Mouse (Mus musculus) kidney, adult 2 months (tissue): ENCODE data around the gene Oard1. TPM values are rescaled to one million over a fixed set of nuclear protein-coding genes. Genes with fewer than 3 reads are reported as not detected.

Source experiments
- DNase-seq: peaks from one replicate; pipeline ENCODE4 v3.0.0; 2021
- H3K27ac ChIP-seq: fragments of 200-500 bp; 2 replicates; pipeline ENCODE4 v1.5.1; 2012; ENCODE audit warnings: low read depth, low read length, control low read depth, inconsistent platforms; ENCODE audit not compliant: insufficient read depth
- H3K27me3 ChIP-seq: fragments of 200-500 bp; replicated peaks from 2 replicates; pipeline ENCODE4 v1.6.1; 2012; ENCODE audit warnings: mild to moderate bottlenecking, moderate library complexity, low read length, inconsistent platforms; ENCODE audit not compliant: control insufficient read depth, insufficient read depth
- H3K36me3 ChIP-seq: fragments of 200-500 bp; 2 replicates; pipeline ENCODE4 v1.6.1; 2012; ENCODE audit warnings: mild to moderate bottlenecking, moderate library complexity, low read length, inconsistent platforms; ENCODE audit not compliant: control insufficient read depth, insufficient read depth
- H3K4me1 ChIP-seq: fragments of 200-500 bp; 2 replicates; pipeline ENCODE4 v1.6.1; 2011; ENCODE audit warnings: low read length; ENCODE audit not compliant: control insufficient read depth, insufficient read depth
- H3K4me3 ChIP-seq: fragments of 200-500 bp; 2 replicates; pipeline ENCODE4 v1.5.1; 2011; ENCODE audit warnings: mild to moderate bottlenecking, low read depth, low read length, control low read depth; ENCODE audit not compliant: insufficient read depth
- CTCF ChIP-seq: fragments of 200-500 bp; conservative IDR thresholded peaks from 2 replicates; pipeline ENCODE4 v1.5.1; 2011; ENCODE audit warnings: low read depth, mild to moderate bottlenecking, control low read depth, low read length, moderate library complexity, mixed read lengths; ENCODE audit not compliant: insufficient read depth, insufficient read length
- POLR2A ChIP-seq: fragments of 200-500 bp; IDR thresholded peaks from one replicate; pipeline ENCODE4 v1.6.1; 2011; ENCODE audit warnings: low read depth, low read length, control low read depth
- WGBS: fragments of 180-500 bp; shearing (Covaris S2); methylation state at CpG from one replicate; pipeline ENCODE4 v1.1.7; 2018; 5-methylcytosine and 5-hydroxymethylcytosine counted together
- polyA plus RNA-seq: library from polyadenylated mRNA; depleted of rRNA; stranded (reverse); fragments of >200 nt; gene quantifications from 2 replicates; pipeline ENCODE4 v1.2.3, GENCODE M21; 2012

Gene Oard1
- polyA plus RNA-seq, 1 experiment, result 25.8 TPM

GRCm38 (mm10) chr17:48451753-48452444 lies 42.1 kb downstream of the Oard1 start:
- H3K36me3 ChIP-seq, result no peaks in the 10 kb centered on the region
- H3K27ac ChIP-seq, result no peak overlapping the region
- no peak for DNase-seq
- no peaks in the 10 kb centered on the region for H3K27me3 ChIP-seq
- WGBS, result 51% methylated on average over 9 of the region's 9 CpGs
- no peak for TF ChIP-seq POLR2A
- H3K4me3 ChIP-seq, result no peak overlapping the region
- H3K4me1 ChIP-seq, result no peaks in the 10 kb centered on the region

- Histone ChIP-seq H3K27ac (no peak overlapping the region), H3K36me3 (no peaks in the 10 kb centered on the region), H3K4me1 (no peaks in the 10 kb centered on the region), H3K27me3 (no peaks in the 10 kb centered on the region), H3K4me3 (no peak overlapping the region)
- 87% methylated on average over 7 of the region's 7 CpGs for WGBS
- TF ChIP-seq CTCF (peak; percentile 42), POLR2A (no peak)
- no peak for DNase-seq
These were observed 43.7 kb downstream of the Oard1 start for GRCm38 (mm10) chr17:48453489-48453888.

- 77% methylated on average over 7 of the region's 7 CpGs for WGBS
- no peaks in the 10 kb centered on the region for H3K36me3 ChIP-seq
- no peaks in the 10 kb centered on the region for H3K4me1 ChIP-seq
- DNase-seq, result no peak
- H3K27ac ChIP-seq, result no peak overlapping the region
- H3K4me3 ChIP-seq, result no peak overlapping the region
- H3K27me3 ChIP-seq, result no peaks in the 10 kb centered on the region
- TF ChIP-seq POLR2A (no peak), CTCF (no peak)
These were observed 44.4 kb downstream of the Oard1 start for GRCm38 (mm10) chr17:48454190-48454589.

- Histone ChIP-seq H3K36me3 (no peaks in the 10 kb centered on the region), H3K4me3 (no peak within 1 kb of the TSS), H3K27ac (no peak within 1 kb of the TSS), H3K27me3 (no peaks in the 10 kb centered on the region), H3K4me1 (no peaks in the 10 kb centered on the region)
- no peak for DNase-seq
- TF ChIP-seq POLR2A (no peak), CTCF (no peak)
- 64% methylated on average over 11 of the region's 11 CpGs for WGBS
These were observed 44.9 kb downstream of the Oard1 start, which contains the start of gene Unc5cl for GRCm38 (mm10) chr17:48454688-48455087. Gene Unc5cl (plus strand): TSS chr17:48454901.

GRCm38 (mm10) chr17:48455955-48456354 lies 46.1 kb downstream of the Oard1 start:
- no peak for DNase-seq
- TF ChIP-seq POLR2A (no peak), CTCF (no peak)
- H3K27me3 ChIP-seq, result no peaks in the 10 kb centered on the region
- H3K4me3 ChIP-seq, result no peak overlapping the region
- 74% methylated on average over 2 of the region's 2 CpGs for WGBS
- H3K4me1 ChIP-seq, result no peaks in the 10 kb centered on the region
- no peaks in the 10 kb centered on the region for H3K36me3 ChIP-seq
- H3K27ac ChIP-seq, result no peak overlapping the region

- Histone ChIP-seq H3K36me3 (no peaks in the 10 kb centered on the region), H3K4me1 (no peaks in the 10 kb centered on the region), H3K27ac (no peak overlapping the region), H3K4me3 (no peak overlapping the region), H3K27me3 (no peaks in the 10 kb centered on the region)
- TF ChIP-seq POLR2A, result no peak
- no peak for TF ChIP-seq CTCF
- WGBS, result 48% methylated on average over 13 of the region's 13 CpGs
- DNase-seq, result no peak
These were observed 48.3 kb downstream of the Oard1 start for GRCm38 (mm10) chr17:48457971-48458653.

- no peaks in the 10 kb centered on the region for H3K27me3 ChIP-seq
- WGBS, result 90% methylated on average over 13 of the region's 13 CpGs
- no peaks in the 10 kb centered on the region for H3K4me1 ChIP-seq
- no peak overlapping the region for H3K27ac ChIP-seq
- H3K4me3 ChIP-seq, result no peak overlapping the region
- DNase-seq, result no peak
- no peak for TF ChIP-seq CTCF
- TF ChIP-seq POLR2A, result no peak
- H3K36me3 ChIP-seq, result no peaks in the 10 kb centered on the region
These were observed 52.3 kb downstream of the Oard1 start for GRCm38 (mm10) chr17:48462096-48462495.
